Mouse (Mus musculus): ENCODE results near the gene Diaph2.

DNA sequence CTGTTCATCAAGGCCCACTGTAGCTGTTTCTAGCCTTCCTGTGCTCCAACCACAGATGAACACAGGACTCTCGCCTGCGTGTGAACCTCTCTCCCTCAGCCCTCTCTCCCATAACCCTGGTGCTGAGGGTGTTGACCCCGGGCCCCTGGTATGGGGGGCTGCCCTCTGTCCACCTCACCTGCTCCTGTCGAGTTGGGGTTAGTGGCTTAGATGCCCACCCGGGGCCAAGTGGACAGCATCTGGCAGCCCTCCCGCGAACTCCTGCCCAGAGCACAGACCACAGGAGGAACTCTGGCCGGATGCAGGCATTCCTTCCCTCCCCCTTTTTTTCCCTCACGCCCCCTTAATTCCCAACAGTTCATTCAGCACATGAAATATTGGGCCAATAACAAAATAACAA lies 537.5 kb downstream of the Diaph2 start:
- no peak for TF ChIP-seq CTCF (IDR thresholded peaks at IDR 0.05; ENCODE audit: insufficient read depth, low read length)
- TF ChIP-seq POLR2A (IDR thresholded peaks at IDR 0.05; ENCODE audit: borderline replicate concordance, extremely low read depth, low read depth, low read length): no peak
